Comparison of ENCODE assay signal across 8 mouse cellular contexts in the genomic region with DNA sequence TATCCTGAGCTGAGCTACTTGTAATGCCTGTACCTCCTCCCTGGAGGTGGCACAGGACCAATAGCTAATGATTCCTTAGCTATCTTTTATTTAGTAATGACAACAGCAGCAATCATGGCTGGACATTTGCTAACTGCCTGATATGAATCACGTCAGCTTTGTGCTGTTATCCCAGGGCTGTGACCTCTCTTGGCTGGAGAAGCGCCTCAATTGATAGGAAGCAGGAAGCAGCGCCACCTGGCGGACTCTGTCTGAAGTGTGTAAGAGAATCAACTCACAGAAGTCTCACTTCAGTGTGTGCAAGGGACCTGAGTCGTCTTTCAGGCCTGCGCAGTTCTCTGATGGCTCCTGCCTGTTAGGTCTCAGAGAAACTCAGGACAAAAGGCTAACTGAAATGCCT. TPM values are rescaled to one million over a fixed set of nuclear protein-coding genes. Genes with fewer than 3 reads are reported as not detected.
DNase-seq lines count a peak whose midpoint lies in the region; ATAC-seq and TF ChIP-seq lines count a peak whose summit lies in the region.

No protein-coding gene starts in this region.

- H3K27me3 ChIP-seq in hindbrain, embryonic 10.5 days (ENCODE audit: insufficient read depth, poor library complexity, severe bottlenecking) = peaks cover 8% of the 10 kb centered on the region
- no peaks in the 10 kb centered on the region for H3K27me3 ChIP-seq in lung, postnatal 0 days (replicated peaks; ENCODE audit: insufficient read depth, low read length)

- in situ Hi-C loops in ES-E14 (cut with MboI; ENCODE audit: low sequenced_read_pairs in 2 of 2, unreplicated experiment in 2 of 2) = no loop called here

- H3K4me2 ChIP-seq in lung, postnatal 0 days (replicated peaks; ENCODE audit: low read depth, low read length) = peak overlapping the region; percentile 39; the same call in 1 of the 2 replicates

- H3K36me3 ChIP-seq in ES-E14 (ENCODE audit: control insufficient read depth, insufficient read depth, low read length, poor library complexity, severe bottlenecking) = no peaks in the 10 kb centered on the region
- H3K36me3 ChIP-seq in hindbrain, embryonic 10.5 days = no peaks in the 10 kb centered on the region
- no peaks in the 10 kb centered on the region for H3K36me3 ChIP-seq in lung, postnatal 0 days (ENCODE audit: insufficient read depth, low read length)

- DNase-seq in ES-E14 (ENCODE audit: low read depth, low spot score) = peak; percentile 77
- DNase-seq in cerebellum, adult 11-12 months = peak; percentile 62
- DNase-seq in hindbrain, embryonic 10.5 days (ENCODE audit: low spot score) = peak; percentile 88
- DNase-seq in layer of hippocampus, adult 9-10 months (ENCODE audit: low spot score) = peak; percentile 85
- DNase-seq in lung, postnatal 0 days (ENCODE audit: low spot score) = peak; percentile 94
- peak; percentile 88 for DNase-seq in ovary, postnatal 14 days (ENCODE audit: low spot score)
- DNase-seq in thymus, postnatal 14 days = peak; percentile 82

- no peaks in the 10 kb centered on the region for H3K4me1 ChIP-seq in ES-E14 (ENCODE audit: control insufficient read depth in 2 of 2, insufficient read depth in 2 of 2, low read length in 2 of 2, poor library complexity in 1 of 2)
- H3K4me1 ChIP-seq in hindbrain, embryonic 10.5 days (replicated peaks) = 0 out of 2 replicates have a peak, but pooled peaks cover 10% of the 10 kb centered on the region
- no peaks in the 10 kb centered on the region for H3K4me1 ChIP-seq in lung, postnatal 0 days (ENCODE audit: insufficient read depth, low read depth, low read length)

- H3K9ac ChIP-seq in ES-E14 (ENCODE audit: insufficient read depth, low read depth, low read length, poor library complexity, severe bottlenecking) = no peak overlapping the region
- H3K9ac ChIP-seq in lung, postnatal 0 days (replicated peaks; ENCODE audit: low read depth) = no peak overlapping the region

- no peak for TF ChIP-seq EP300 in lung, postnatal 0 days (IDR thresholded peaks at IDR 0.05)

- no peak overlapping the region for H3K27ac ChIP-seq in ES-E14 (ENCODE audit: insufficient read depth, low read depth, low read length, poor library complexity, severe bottlenecking)
- no peak overlapping the region for H3K27ac ChIP-seq in hindbrain, embryonic 10.5 days
- H3K27ac ChIP-seq in lung, postnatal 0 days (ENCODE audit: low read length) = no peak overlapping the region

- no peak overlapping the region for H3K4me3 ChIP-seq in ES-E14 (ENCODE audit: insufficient read depth in 1 of 2, low read depth in 1 of 2, low read length in 2 of 2, poor library complexity in 1 of 2, severe bottlenecking in 1 of 2)
- no peak overlapping the region for H3K4me3 ChIP-seq in hindbrain, embryonic 10.5 days
- 0 out of 2 replicates have a peak overlapping the region, but pooled peaks have one; percentile 4 for H3K4me3 ChIP-seq in lung, postnatal 0 days (ENCODE audit: low read depth, low read length)

- TF ChIP-seq CTCF in lung, postnatal 0 days (IDR thresholded peaks at IDR 0.05) = peak; percentile 96

- peak; percentile 69 for ATAC-seq in frontal cortex, adult (ENCODE audit: low TSS enrichment)
- peak; percentile 87 for ATAC-seq in lung, postnatal 0 days

- H3K9me3 ChIP-seq in ES-E14 (ENCODE audit: control insufficient read depth, insufficient read depth, low read depth, low read length) = no peaks in the 10 kb centered on the region
- no peaks in the 10 kb centered on the region for H3K9me3 ChIP-seq in hindbrain, embryonic 10.5 days
- H3K9me3 ChIP-seq in lung, postnatal 0 days (ENCODE audit: low read length) = no peaks in the 10 kb centered on the region

- WGBS in hindbrain, embryonic 10.5 days = 14% methylated on average over 6 of the region's 6 CpGs
- 4% methylated on average over 6 of the region's 6 CpGs for WGBS in lung, postnatal 0 days

TF ChIP-seq in ES-E14, 5 proteins besides CTCF, POLR2A, EP300 and RAD21:
- TF ChIP-seq MAFK (IDR thresholded peaks at IDR 0.05; ENCODE audit: insufficient read depth, low read depth, low read length) = no peak
- TF ChIP-seq ZC3H11A (IDR thresholded peaks at IDR 0.05; ENCODE audit: borderline replicate concordance, low read depth, low read length) = peak; percentile 35; the same call in 1 of the 2 replicates

RNA-seq across cellular contexts. Expression of gene 1810062G17Rik, which starts 19.7 kb away (rescaled TPM):
- total RNA-seq in ES-E14 (2012; rRNA removed) = 0.95 and 1.3 TPM in 2 replicates
- 0.36 and 0.63 TPM in 2 replicates for polyA plus RNA-seq in hindbrain, embryonic 10.5 days (2016; fragmentation: Nextera tagmentation; extraction: Ambion mirVana)
- polyA plus RNA-seq in lung, postnatal 0 days (2015; fragmentation: Nextera tagmentation; extraction: Ambion mirVana) = 6.9 and 8.0 TPM in 2 replicates

RNA-seq across cellular contexts. Expression of gene Anxa5, which starts 19.7 kb away (rescaled TPM):
- 69.9 and 131 TPM in 2 replicates for total RNA-seq in ES-E14 (2012; rRNA removed)
- polyA plus RNA-seq in hindbrain, embryonic 10.5 days (2016; fragmentation: Nextera tagmentation; extraction: Ambion mirVana) = 115 and 120 TPM in 2 replicates
- polyA plus RNA-seq in lung, postnatal 0 days (2015; fragmentation: Nextera tagmentation; extraction: Ambion mirVana) = 449 and 491 TPM in 2 replicates

RNA-seq across cellular contexts. Expression of gene Gm11549, which starts 26.2 kb away (rescaled TPM):
- not detected in 2 replicates for total RNA-seq in ES-E14 (2012; rRNA removed)
- 0.07 and 0.50 TPM in 2 replicates for polyA plus RNA-seq in hindbrain, embryonic 10.5 days (2016; fragmentation: Nextera tagmentation; extraction: Ambion mirVana)
- not detected in 2 replicates for polyA plus RNA-seq in lung, postnatal 0 days (2015; fragmentation: Nextera tagmentation; extraction: Ambion mirVana)

RNA-seq across cellular contexts. Expression of gene Exosc9, which starts 57.0 kb away (rescaled TPM):
- 27.3 and 39.7 TPM in 2 replicates for total RNA-seq in ES-E14 (2012; rRNA removed)
- 91.7 and 101 TPM in 2 replicates for polyA plus RNA-seq in hindbrain, embryonic 10.5 days (2016; fragmentation: Nextera tagmentation; extraction: Ambion mirVana)
- 31.0 and 32.7 TPM in 2 replicates for polyA plus RNA-seq in lung, postnatal 0 days (2015; fragmentation: Nextera tagmentation; extraction: Ambion mirVana)
